Mouse (Mus musculus) thymus, adult 2 months (tissue): ENCODE data around the gene Mrln.

Source experiments
- CTCF ChIP-seq: fragments of 200-500 bp; IDR thresholded peaks from 2 replicates; pipeline ENCODE4 v1.5.1; 2012; ENCODE audit warnings: mild to moderate bottlenecking, control low read depth, low read length, moderate library complexity, borderline replicate concordance; ENCODE audit not compliant: control insufficient read depth, poor library complexity, insufficient read depth; ENCODE audit errors: extremely low read depth
- POLR2A ChIP-seq: fragments of 200-500 bp; IDR thresholded peaks from 2 replicates; pipeline ENCODE4 v1.6.1; 2012; ENCODE audit warnings: mild to moderate bottlenecking, low read length, control low read depth, moderate library complexity; ENCODE audit not compliant: control insufficient read depth, poor library complexity, insufficient read depth; ENCODE audit errors: extremely low read depth

GRCm38 (mm10) chr10:70167625-70168024, 36.8 kb upstream of the Mrln start:
- TF ChIP-seq CTCF (no peak), POLR2A (no peak)
